Mouse (Mus musculus) thymus, postnatal 14 days (tissue): Measurements from ENCODE around the gene Hoxb4.

Experiments used
- DNase-seq: peaks from one replicate; pipeline ENCODE4 v3.0.0; 2021

The Hoxb4 gene

DNA sequence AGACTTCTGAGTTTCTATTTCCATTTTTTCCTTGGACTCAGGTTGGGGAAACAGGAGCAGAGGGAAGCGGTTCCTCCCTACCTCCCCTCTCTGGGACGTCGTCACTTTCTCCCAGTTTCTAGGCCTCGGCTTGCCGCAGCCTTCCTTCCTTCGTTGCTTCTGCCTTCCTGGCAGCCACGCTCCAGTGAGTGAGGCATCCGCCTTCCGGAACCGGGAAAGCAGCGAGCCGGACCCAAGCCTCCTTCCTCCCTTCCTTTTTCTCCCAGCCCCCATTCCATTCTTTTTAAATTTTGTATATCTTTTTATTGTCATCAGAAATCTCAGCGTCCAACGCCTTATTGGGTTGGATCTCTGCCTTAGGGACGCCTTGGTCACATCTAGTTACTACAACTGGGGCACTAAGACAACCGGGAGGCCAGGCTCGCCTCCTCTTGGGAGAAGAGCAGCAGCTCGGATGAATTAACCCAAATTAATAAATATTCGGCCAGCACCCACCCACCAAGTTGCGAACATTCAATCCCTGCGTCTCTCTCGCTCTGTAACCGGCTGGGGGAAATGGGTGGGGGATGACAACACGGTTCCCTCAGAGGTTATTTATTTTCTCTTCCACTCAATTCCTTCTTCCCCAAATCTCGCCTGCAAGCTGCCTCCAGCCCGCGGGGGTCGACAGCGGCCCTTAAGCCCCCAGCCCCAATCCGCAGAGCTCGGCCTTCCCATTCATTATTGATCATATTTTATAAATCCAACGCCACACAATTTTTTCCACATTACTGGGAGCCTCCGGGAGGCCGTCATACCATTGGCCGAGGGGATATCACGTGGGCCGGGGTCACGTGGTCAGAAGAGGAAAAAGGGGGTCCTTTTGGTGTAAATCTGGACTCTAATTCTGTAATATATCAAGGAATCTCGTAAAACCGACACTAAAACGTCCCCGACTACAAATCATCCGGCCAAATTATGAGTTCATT is 32.0 kb upstream of the Hoxb4 start, which contains the start of gene Hoxb7:
Gene Hoxb7, plus strand, starts transcription at position 853 of the 968 bp plus-strand sequence.
- no peak for DNase-seq

DNA sequence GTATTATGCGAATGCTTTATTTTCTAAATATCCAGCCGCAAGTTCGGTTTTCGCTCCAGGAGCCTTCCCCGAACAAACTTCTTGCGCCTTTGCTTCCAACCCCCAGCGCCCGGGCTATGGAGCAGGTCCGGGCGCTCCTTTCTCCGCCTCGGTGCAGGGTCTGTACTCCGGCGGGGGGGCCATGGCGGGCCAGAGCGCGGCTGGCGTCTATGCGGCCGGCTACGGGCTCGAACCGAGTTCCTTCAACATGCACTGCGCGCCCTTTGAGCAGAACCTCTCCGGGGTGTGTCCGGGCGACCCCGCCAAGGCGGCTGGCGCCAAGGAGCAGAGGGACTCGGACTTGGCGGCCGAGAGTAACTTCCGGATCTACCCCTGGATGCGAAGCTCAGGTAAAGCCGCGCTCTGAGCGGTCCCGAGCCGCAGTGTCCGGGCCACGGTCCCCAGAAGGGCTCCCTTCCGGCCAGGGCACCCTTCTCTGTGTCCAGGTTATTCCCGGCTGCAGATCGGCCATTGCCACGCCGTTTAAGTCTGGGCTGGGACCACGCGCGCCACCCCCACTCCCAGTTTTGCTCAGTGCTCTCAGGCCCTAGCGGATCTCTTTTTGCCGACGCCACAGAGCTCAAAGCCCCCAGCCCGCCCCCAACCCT is 31.2 kb upstream of the Hoxb4 start:
- no peak for DNase-seq

GRCm38 (mm10) chr11:96287411-96287810 is 30.7 kb upstream of the Hoxb4 start:
- DNase-seq: no peak

GRCm38 (mm10) chr11:96288455-96289221 is 29.4 kb upstream of the Hoxb4 start:
- DNase-seq: no peak

DNA sequence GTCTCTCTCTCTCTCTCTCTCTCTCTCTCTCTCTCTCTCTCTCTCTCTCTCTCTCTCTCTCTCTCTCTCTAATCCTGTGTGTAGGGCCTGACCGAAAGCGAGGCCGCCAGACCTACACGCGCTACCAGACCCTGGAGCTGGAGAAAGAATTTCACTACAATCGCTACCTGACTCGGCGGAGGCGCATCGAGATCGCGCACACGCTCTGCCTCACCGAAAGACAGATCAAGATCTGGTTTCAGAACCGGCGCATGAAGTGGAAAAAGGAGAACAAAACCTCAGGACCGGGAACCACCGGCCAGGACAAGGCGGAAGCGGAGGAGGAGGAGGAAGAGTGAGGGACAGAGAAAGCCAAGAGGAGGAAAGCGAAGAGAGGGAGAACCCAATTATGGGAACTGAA is 28.8 kb upstream of the Hoxb4 start:
- no peak for DNase-seq

GRCm38 (mm10) chr11:96289837-96290236 is 28.2 kb upstream of the Hoxb4 start:
- no peak for DNase-seq

- DNase-seq: no peak
Observed at GRCm38 (mm10) chr11:96290705-96291355, 27.2 kb upstream of the Hoxb4 start.

- DNase-seq: no peak
Observed at GRCm38 (mm10) chr11:96291681-96292564, 26.1 kb upstream of the Hoxb4 start, which contains the start of gene Hoxb6. TSS of gene Hoxb6 (plus strand) at chr11:96292476.

GRCm38 (mm10) chr11:96292565-96293301 is 25.3 kb upstream of the Hoxb4 start:
- no peak for DNase-seq

DNA sequence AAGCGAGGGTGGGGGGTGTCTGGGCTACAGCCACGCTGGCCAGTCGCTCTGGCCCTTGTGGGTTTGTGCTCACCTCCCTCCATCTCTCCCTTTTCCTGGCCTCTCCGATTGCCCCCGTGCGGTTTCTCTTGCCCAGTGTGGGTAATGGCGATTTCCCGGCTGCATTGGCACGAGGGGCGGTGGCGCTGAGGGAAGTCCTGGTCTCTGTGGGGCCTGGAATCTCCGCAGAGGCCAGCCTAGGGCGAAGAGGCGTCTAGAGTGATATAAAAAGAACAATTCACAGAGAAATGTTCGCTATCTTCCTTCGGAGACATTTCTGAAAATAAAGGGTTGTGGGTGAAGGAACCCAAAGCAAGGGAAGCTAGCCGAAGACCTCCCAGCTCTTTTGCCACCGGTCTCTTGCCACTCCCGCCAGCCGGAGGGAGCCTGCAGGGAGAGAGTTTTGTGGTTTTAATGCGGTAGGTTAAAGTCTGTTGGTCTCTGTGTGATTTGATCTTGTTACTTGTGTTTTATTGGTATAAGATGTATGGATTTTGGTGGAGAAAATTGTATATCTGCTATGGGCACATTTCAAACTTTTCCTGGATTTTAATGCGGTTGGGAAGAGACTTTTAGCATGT is 24.7 kb upstream of the Hoxb4 start:
- no peak for DNase-seq

DNA sequence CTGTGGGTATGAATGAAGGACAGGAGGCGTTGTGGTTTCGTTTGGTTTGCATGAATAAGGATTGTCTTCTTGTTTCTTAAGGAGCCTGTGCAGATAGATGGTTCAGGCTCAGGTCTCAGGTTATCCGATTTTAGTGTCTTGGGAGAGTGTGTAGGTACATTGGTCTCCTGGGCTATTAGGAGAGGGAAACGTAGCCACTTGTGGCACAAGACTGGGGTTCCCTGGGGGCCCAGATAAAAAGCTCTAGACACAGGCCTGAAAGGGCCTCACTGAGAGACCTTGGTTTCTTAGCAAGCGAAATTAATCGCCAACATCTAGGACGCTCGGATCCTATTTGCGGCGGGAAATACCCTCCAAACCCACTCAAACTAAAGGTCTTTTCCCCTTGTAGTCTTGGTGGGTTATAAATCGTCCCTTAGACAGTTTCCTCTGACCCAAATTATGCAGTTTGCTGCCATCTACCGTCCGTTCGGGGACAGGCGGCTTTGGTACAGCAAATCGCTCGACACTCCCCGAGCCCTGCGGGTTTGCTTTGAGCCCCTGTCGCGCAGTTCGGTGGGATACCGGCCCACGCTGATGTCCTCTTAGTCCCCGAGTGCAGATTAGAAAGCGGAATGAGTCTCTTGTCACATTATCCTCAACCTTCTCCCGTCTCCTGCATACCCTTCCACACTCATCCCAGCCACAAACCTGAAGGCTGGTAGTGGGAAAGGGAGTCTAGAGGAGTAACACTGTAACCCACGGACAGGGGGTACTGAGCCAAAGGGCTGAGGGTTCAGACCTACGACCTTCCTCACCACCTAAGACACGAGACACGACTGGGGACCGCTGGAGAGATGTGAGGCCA is 23.6 kb upstream of the Hoxb4 start:
- DNase-seq: peak; percentile 81

DNA sequence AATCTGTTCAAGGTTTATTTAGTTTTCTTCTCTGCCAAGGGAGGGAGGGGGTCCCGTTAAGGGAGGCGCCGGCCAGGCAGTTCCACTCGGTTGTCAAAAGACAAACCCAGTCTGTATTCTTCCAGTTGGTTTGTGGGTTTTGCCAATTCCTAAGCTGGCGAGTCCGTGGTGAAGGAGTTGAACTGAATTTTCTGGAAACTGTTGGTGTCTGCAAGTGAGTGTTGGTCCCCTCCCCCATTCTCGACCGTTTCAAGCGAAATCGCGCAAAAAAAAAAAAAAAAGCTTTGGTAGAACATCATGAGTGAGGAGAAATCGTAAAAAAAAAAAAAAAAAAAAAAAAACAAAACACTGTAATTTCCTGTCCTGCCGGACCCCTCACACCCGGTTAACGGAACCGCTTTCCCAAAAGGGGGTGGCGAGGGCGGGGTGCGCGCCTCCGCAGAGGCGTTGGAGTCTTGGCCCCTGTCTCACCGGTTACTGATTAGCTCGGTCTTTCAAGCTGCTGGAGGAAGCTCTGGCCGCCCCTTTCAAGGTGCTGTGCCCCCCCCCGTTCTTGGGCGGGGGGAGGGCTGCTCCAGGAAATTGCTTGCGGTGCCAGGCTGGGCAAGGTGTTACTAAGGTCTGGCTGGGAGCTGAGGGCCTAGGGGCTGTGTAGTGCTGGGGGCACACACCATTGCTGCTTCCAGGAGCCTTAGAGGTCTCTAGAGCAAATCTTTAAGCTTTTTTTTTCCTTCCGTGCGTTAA is 22.8 kb upstream of the Hoxb4 start:
- DNase-seq: no peak

DNA sequence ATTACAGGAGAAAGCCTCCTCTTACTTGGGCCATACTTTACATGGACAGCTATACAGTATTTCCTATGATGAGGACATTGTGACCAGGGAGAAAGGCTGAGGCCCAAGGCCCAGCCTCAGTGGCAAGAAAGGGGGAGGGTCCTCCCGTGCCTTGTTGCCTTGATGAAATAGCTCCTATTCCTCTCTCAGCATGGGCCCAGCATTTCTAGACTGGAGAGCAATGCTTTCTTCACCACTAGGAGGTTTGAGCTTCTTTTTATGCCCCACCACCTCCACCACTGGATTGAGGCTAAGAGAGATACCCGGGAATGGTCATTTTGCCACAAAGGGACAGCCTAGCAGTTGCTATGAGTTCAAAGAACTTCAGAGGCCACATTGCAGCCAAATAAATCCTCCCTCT is 21.1 kb upstream of the Hoxb4 start:
- no peak for DNase-seq

DNA sequence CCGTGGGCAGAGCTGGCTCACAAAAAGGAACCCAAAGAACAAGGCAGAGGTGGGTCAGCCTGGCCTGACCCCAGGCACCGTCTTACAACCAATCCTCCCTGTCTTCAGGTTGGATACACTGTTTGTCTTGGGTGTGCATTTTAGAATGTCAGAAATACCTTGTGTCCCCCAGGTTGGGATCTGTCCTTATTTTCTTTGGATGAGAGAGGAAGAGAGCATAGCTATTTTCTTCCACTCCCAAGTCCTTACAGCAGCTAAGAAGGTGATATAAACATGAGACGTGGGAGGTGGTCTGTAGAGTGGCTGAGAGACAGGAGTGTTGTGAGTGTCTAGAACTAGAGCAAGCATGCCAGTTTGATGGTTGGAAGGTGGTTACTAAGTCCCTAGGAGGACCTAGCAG is 20.6 kb upstream of the Hoxb4 start:
- DNase-seq: no peak

DNA sequence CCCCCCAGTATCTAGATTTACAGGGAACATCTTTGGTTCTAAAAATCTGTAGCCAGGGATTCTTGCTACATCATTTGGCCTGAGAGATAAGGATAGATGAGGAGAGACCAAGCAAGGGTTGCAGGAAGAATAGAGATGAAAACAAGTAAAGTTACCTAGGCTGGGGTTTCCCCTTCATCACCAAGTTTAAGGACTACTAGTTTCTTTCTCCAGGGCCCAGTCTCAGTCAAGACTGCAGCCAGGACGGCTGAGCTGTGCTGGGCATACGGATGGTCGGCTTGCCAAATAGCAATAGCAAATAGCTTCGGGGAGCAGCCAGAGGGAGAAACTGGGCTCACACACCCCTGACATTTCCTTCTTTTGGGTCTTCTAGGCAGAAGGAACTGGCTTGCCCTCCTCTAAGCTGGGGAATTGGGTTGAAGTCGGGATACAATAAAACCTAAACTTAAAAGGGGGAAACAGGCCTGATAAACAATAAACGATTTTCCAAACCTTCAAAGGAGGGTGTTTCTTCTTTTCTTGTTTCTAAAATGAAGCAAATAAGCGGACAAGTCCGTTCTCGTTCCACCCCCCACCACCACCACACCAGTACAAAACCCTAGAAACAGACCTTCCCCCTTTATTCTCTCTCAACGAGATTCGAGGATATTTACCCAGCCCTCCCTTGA is 20.0 kb upstream of the Hoxb4 start:
- DNase-seq: no peak

- no peak for DNase-seq
Observed at GRCm38 (mm10) chr11:96298895-96299667, 19.0 kb upstream of the Hoxb4 start.

DNA sequence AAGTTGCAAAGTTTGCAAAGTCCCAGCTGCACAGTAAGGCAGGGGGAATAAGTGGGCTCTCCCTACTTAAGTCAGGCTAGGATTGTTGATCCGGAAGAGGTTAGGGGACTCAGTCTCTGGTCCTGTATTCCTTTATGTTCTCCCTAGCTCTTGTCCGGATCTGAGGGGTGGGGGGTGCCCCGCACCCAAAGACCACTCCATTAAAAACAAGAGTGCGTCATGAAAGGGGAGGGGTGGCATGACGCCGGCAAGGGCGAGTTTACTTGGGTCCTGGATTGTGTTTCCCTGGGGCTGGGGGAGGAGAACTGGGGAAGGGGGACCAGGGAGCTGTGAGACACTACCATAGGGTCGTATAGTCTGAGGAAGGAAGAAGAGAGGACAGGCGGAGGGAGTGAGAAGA is 18.3 kb upstream of the Hoxb4 start:
- DNase-seq: no peak
